Mouse (Mus musculus) liver, embryonic 16.5 days (tissue): ENCODE data around the gene Tmem212. TPM values are rescaled to one million over a fixed set of nuclear protein-coding genes. Genes with fewer than 3 reads are reported as not detected.

ENCODE experiments used
- ATAC-seq: fragments of 200-750 bp; cut with Nextera tagmentation; 2 replicates; pipeline ENCODE4 v1.8.0; 2017; ENCODE audit warnings: low read depth, mild to moderate bottlenecking, moderate number of reproducible peaks, moderate library complexity
- H3K27ac ChIP-seq: fragments of 300-500 bp; sonication (generic); 2 replicates; pipeline ENCODE4 v1.5.1; 2014; ENCODE audit warnings: mild to moderate bottlenecking, low read length
- H3K27me3 ChIP-seq: fragments of 300-500 bp; sonication (generic); 2 replicates; pipeline ENCODE4 v1.6.1; 2014; ENCODE audit warnings: low read depth, low read length, mixed read lengths; ENCODE audit not compliant: control insufficient read depth, insufficient read depth
- H3K36me3 ChIP-seq: fragments of 300-500 bp; sonication (generic); 2 replicates; pipeline ENCODE4 v1.6.1; 2014; ENCODE audit warnings: mild to moderate bottlenecking; ENCODE audit not compliant: control insufficient read depth, insufficient read depth
- H3K4me1 ChIP-seq: fragments of 300-500 bp; sonication (generic); 2 replicates; pipeline ENCODE4 v1.6.1; 2014; ENCODE audit warnings: low read depth, low read length, mixed read lengths; ENCODE audit not compliant: control insufficient read depth
- H3K4me2 ChIP-seq: fragments of 300-500 bp; sonication (generic); 2 replicates; pipeline ENCODE4 v1.6.1; 2014; ENCODE audit warnings: low read depth, low read length, mixed read lengths
- H3K4me3 ChIP-seq: fragments of 300-500 bp; sonication (generic); 2 replicates; pipeline ENCODE4 v1.5.1; 2014; ENCODE audit warnings: low read depth, mild to moderate bottlenecking, low read length
- H3K9ac ChIP-seq: fragments of 300-500 bp; sonication (generic); 2 replicates; pipeline ENCODE4 v1.6.1; 2014; ENCODE audit warnings: low read depth, low read length
- H3K9me3 ChIP-seq: fragments of 300-500 bp; sonication (generic); replicated peaks from 2 replicates; pipeline ENCODE4 v1.6.1; 2016; ENCODE audit warnings: low read length; ENCODE audit not compliant: control insufficient read depth
- WGBS: fragments of 180-500 bp; shearing (Covaris S2); extraction: QIAGEN DNeasy Blood & Tissue Kit; methylation state at CpG from one replicate; pipeline ENCODE4 v1.1.7; 2014; ENCODE audit not compliant: insufficient replicate concordance; 5-methylcytosine and 5-hydroxymethylcytosine counted together
- polyA plus RNA-seq: library from polyadenylated mRNA; unstranded; fragments of >200 nt; fragmentation: Nextera tagmentation; extraction: Ambion mirVana; gene quantifications from 2 replicates; pipeline ENCODE4 v1.2.1, GENCODE M21; 2015

Gene Tmem212
- polyA plus RNA-seq, 1 experiment from 2014 or later: not detected

DNA sequence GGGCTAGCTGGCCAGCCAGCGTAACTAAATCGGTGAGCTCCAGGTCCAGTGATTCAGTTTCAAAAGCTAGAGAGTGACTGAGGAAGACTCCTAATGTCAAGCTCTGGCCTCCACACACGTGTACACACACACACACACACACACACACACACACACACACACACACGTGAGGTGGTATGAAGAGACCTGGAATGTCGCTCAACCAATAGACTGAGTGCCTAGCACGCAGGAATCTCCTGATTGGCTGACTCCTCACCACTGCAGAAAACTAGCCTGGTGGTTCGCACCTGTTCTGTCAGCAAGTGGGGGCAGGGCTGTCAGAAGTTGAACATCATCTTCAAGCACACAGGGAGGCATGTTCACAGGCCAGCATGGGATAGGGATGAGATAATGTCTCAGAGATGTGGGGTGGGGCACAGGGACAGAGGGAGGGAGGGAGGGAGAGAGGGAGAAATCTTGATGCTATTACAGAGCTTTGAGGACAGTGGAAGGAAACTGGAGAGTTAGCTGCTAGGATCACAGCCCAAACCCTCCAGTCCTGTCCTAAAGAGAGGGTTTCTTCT is 10.6 kb upstream of the Tmem212 start:
- WGBS: 76% methylated on average over 7 of the region's 7 CpGs
- no peak for ATAC-seq

DNA sequence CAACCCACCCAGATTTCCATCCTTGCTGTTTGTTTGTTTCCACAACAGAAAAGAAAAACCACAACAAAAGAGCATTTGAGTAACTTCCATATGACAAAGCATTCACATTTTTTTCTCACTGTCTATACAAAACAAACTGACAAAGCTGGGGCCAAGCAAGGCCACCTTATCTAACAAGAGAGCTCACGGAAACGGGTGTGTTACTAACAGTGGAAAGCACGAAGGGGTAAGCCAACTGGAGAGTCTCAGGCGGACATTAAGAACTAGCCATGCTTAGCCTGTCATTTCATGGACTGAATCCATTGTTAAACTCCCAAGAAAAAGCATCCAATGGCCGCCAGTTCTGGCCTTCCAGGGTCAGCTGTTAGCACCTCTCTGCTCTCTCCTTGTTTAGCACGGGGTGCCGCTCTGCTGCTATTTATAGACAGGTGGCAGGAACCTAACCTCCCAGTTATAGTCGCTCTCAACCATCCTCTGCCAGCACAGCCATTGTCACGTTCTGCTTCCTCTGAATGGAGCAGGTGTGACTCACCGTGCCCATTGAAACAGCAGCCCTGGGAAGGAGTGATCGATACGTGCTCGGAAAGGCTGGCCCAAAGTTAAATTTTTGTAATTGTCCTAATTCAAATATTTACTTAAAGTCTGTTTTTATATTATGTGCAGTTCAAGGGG is 8.6 kb upstream of the Tmem212 start:
- 16% methylated on average over 13 of the region's 13 CpGs for WGBS
- peak overlapping the region; percentile 62 for H3K27ac ChIP-seq
- no peak overlapping the region for H3K4me3 ChIP-seq
- no peaks in the 10 kb centered on the region for H3K27me3 ChIP-seq
- H3K9me3 ChIP-seq: no peaks in the 10 kb centered on the region
- H3K4me2 ChIP-seq: no peak overlapping the region
- H3K4me1 ChIP-seq: peaks cover 8% of the 10 kb centered on the region
- peak; percentile 81 for ATAC-seq
- H3K36me3 ChIP-seq: no peaks in the 10 kb centered on the region
- H3K9ac ChIP-seq: no peak overlapping the region

More for the DNA sequence above, 10.6 kb upstream of the Tmem212 start:
- no peak overlapping the region for H3K27ac ChIP-seq
- H3K36me3 ChIP-seq: no peaks in the 10 kb centered on the region
- H3K4me3 ChIP-seq: no peak overlapping the region
- no peak overlapping the region for H3K4me2 ChIP-seq
- no peaks in the 10 kb centered on the region; the same call in 1 of the 2 replicates for H3K9me3 ChIP-seq
- no peaks in the 10 kb centered on the region for H3K27me3 ChIP-seq
- H3K4me1 ChIP-seq: peaks cover 8% of the 10 kb centered on the region
- no peak overlapping the region for H3K9ac ChIP-seq

DNA sequence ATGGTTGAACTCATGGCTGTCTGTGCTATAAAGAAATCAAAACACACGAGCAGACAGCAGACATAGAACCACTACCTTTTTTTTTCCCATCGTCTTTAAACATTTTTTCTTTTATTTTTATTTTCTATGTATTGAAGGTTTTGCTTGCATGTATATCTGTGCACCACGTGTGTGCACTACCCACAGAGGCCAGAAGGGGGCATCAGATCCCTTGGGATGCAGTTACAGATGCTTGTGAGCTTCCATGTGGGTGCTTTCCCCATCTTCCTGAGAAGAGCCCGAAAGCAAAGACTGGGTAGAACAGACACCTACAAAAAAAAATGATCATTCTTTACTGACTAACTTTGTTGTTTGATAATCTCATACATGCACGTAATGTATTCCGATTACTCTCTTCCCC is 5.7 kb upstream of the Tmem212 start:
- Histone ChIP-seq H3K27me3 (no peaks in the 10 kb centered on the region), H3K4me1 (peaks cover 19% of the 10 kb centered on the region), H3K27ac (no peak overlapping the region), H3K4me3 (no peak overlapping the region), H3K9ac (no peak overlapping the region), H3K36me3 (no peaks in the 10 kb centered on the region), H3K9me3 (no peaks in the 10 kb centered on the region), H3K4me2 (no peak overlapping the region)
- ATAC-seq: no peak
- 70% methylated on average over 6 of the region's 6 CpGs for WGBS

DNA sequence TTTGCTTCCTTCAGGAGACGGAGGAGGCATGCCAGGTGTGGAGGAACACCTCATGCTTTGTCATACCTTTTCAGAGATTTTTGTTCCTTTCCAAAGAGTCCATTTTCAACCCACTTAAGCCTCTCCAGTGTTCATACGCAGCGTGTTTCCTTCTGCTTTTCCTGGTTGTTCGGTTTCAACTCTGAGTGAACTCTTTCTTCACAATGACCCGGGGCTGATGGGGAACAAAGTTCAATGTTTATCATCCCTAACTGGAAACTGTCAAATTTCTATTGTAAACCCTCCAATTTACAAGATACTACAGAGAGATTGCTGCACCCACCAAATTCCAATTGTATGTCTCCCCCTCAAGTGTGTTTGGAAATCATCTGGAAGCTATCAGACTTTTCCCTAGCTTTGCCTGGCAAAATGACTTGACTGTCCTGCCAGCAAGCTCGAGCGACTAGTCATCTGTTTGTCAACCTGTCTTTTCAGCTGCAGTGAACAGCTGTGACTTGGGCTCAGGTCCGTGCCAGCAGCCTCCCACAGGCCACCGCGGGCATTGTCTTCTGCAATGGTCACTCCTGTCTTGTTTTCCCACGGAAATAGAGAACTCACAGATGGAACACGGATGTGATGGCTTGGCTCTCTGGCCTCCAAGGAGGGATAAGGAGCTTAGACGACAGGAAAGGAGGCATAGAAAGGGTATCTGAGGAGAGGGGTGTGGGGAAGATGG is 3.0 kb upstream of the Tmem212 start:
- Histone ChIP-seq H3K4me3 (no peak overlapping the region), H3K4me1 (peaks cover 12% of the 10 kb centered on the region), H3K9ac (no peak overlapping the region), H3K9me3 (no peaks in the 10 kb centered on the region), H3K27ac (peak overlapping the region; percentile 45), H3K36me3 (no peaks in the 10 kb centered on the region), H3K4me2 (no peak overlapping the region), H3K27me3 (no peaks in the 10 kb centered on the region)
- ATAC-seq: 0 out of 2 replicates have a peak, but pooled peaks have one; percentile 47
- 30% methylated on average over 13 of the region's 13 CpGs for WGBS

DNA sequence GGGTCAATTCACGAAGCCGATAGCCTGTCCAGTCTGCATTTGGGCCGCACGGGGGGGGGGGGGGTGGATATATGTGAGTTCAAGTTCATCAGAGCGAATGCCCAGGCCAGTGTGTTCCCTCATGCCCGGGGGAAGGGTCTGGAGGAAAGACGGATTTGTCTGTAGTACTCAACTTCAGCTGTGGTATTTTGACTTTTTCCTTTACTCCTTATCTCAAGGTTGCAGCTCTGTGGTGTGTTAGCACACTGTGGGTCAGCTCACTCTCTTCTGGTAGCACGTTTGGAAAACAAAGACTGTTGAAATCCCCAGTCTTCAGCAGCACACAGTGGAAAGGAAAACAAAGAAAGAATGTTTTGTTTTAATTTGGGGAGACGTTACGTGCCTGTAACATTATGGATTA is 2.0 kb upstream of the Tmem212 start:
- WGBS: 21% methylated on average over 10 of the region's 10 CpGs
- ATAC-seq: peak; percentile 63

DNA sequence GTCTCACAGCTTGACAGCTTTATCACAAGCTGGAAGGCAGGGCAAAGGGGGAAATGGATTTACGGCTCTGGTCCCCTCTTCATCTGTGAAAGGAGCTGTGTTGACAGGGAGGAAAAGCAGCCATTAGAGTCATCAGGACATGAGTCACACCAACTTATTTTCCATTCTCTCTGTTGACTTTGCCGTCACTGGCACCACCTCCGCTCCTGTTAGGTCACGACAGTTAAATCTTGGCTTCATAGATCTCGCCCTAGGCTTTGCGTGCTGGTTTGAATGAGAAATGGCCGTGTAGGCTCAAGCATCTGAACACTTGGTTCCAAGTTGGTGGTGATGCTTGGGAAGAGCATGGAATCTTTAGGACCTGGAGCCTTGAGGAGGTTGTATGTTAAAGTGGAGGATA is 9.6 kb downstream of the Tmem212 start:
- Histone ChIP-seq H3K4me2 (no peak overlapping the region), H3K4me1 (no peaks in the 10 kb centered on the region), H3K9ac (no peak overlapping the region), H3K27ac (no peak overlapping the region), H3K27me3 (no peaks in the 10 kb centered on the region), H3K36me3 (no peaks in the 10 kb centered on the region), H3K4me3 (no peak overlapping the region), H3K9me3 (no peaks in the 10 kb centered on the region)
- no peak for ATAC-seq
- whole genome bisulfite sequencing: 44% methylated on average over 7 of the region's 7 CpGs

More for the DNA sequence above, 2.0 kb upstream of the Tmem212 start:
- Histone ChIP-seq H3K4me2 (no peak overlapping the region), H3K4me1 (peaks cover 12% of the 10 kb centered on the region), H3K9me3 (no peaks in the 10 kb centered on the region), H3K4me3 (no peak overlapping the region), H3K36me3 (no peaks in the 10 kb centered on the region), H3K27ac (0 out of 2 replicates have a peak overlapping the region, but pooled peaks have one; percentile 42), H3K9ac (no peak overlapping the region), H3K27me3 (no peaks in the 10 kb centered on the region)

DNA sequence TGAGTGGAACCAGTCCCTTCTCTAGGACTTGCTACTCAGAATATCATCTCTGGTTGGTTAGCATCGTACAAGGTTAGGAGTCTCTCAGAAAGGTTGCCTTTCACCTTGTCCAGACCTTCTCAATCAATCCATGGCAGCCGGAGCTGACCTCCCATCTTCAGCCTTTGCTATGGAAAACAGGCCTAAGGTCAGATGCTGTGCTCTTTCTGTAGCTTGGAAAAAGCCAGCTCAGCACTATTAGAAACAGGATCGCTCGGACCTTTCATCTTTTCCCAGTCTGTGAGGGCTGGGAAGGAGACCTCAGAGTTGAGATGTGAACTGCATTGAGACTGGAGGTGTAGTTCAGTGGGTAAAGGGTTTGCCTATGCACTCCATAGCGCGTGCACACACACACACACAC is 10.6 kb downstream of the Tmem212 start:
- 63% methylated on average over 6 of the region's 6 CpGs for WGBS
- Histone ChIP-seq H3K36me3 (no peaks in the 10 kb centered on the region), H3K9ac (no peak overlapping the region), H3K4me3 (no peak overlapping the region), H3K27me3 (no peaks in the 10 kb centered on the region), H3K27ac (no peak overlapping the region), H3K4me1 (no peaks in the 10 kb centered on the region), H3K9me3 (no peaks in the 10 kb centered on the region), H3K4me2 (no peak overlapping the region)
- ATAC-seq: no peak

DNA sequence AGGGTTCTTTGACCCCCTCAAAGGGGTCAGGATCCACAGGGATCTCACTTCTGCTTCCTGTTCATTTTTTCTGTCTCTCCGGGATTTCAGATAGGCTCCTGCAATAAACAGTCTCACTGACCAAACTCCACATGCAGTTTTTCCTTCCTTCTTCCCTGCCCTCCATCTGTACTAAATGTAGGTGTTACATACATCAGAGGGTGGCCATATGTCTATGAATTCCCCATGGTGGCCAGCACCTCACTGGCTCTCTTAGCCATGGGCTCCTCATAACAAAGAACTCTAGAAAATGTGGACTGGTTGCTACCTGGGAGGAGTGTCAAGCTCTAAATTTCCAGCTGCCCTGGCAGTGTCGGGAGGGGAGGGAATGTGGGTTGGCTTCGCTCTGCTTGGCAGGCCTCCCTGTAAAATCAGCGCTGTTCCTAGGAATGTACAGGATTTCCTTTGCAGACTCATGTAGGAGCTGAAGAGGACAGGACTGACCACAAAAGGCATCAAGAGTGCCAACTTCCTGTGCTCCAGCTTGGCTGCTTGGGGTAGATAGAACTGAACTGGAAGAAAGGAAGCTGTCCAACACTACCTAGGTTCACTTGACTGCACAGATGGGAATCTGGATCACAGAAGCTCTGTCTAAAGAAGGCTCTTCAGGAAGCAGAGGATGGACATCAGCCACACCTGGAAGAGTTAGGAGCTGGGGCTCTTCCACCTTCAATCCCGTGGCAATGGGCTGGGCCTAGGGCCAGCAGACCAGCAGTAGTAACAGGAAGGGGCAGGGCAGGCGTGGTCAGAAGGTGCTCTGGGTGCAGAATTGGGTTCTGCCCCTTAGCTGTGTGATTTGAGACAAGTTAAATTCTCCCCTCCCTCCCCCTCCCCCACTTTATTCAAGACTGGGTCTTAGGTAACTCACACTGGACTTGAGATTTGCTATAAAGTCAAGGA is 14.0 kb downstream of the Tmem212 start:
- H3K36me3 ChIP-seq: no peaks in the 10 kb centered on the region
- H3K4me2 ChIP-seq: no peak overlapping the region
- no peaks in the 10 kb centered on the region for H3K9me3 ChIP-seq
- H3K4me1 ChIP-seq: no peaks in the 10 kb centered on the region
- ATAC-seq: no peak
- no peaks in the 10 kb centered on the region for H3K27me3 ChIP-seq
- H3K27ac ChIP-seq: no peak overlapping the region
- H3K4me3 ChIP-seq: no peak overlapping the region
- WGBS: 47% methylated on average over 6 of the region's 6 CpGs
- H3K9ac ChIP-seq: no peak overlapping the region
